Mouse (Mus musculus): ENCODE measurements around the gene Spag7. TPM values are rescaled to one million over a fixed set of nuclear protein-coding genes. Genes with fewer than 3 reads are reported as not detected.
A peak's percentile ranks its signal among the peaks of the same experiment; 100 is the strongest.

Gene Spag7
- polyA plus RNA-seq, 1 experiment, result 195 TPM

DNA sequence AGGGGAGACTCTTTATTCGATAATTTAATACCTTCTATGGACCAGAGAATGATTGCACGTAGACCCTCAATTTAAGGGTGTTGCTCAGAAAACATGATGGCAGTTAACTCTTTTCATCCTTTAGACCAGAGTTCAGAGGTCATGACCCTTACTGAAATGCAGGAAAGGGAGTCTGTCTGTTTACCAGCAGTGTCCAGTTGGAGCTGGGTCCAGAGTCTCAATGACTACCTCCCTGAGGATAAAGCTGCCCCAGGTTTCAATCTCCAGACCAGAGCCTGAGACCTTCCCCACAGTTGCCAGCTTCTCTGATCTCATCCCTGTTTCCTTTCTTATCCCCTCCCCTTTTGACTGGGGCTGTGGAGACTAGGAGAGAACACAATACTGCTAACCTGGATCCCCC lies 9.4 kb upstream of the Spag7 start:
- no peaks in the 10 kb centered on the region for H3K36me3 ChIP-seq (ENCODE audit: control insufficient read depth, insufficient read depth, low read length, poor library complexity, severe bottlenecking)
- no peak overlapping the region for H3K4me3 ChIP-seq (ENCODE audit: low read depth, low read length)
- H3K9me3 ChIP-seq (replicated peaks; ENCODE audit: control insufficient read depth, insufficient read depth, low read length, poor library complexity, severe bottlenecking), result no peaks in the 10 kb centered on the region
- no peak overlapping the region for H3K27ac ChIP-seq (ENCODE audit: insufficient read depth, low read length)
- peaks cover 6% of the 10 kb centered on the region for H3K4me1 ChIP-seq (ENCODE audit: control insufficient read depth, insufficient read depth, low read length)
- H3K27me3 ChIP-seq (ENCODE audit: control insufficient read depth, insufficient read depth, low read length, poor library complexity, severe bottlenecking), result no peaks in the 10 kb centered on the region
- TF ChIP-seq EP300 (IDR thresholded peaks at IDR 0.05; ENCODE audit: insufficient read depth, low read depth, low read length) (no peak), POLR2A (IDR thresholded peaks at IDR 0.05; ENCODE audit: insufficient read depth, low read length) (no peak), CTCF (IDR thresholded peaks at IDR 0.05; ENCODE audit: low read depth, low read length) (no peak)
- no peak overlapping the region for H3K9ac ChIP-seq (ENCODE audit: low read depth, poor library complexity, severe bottlenecking)

DNA sequence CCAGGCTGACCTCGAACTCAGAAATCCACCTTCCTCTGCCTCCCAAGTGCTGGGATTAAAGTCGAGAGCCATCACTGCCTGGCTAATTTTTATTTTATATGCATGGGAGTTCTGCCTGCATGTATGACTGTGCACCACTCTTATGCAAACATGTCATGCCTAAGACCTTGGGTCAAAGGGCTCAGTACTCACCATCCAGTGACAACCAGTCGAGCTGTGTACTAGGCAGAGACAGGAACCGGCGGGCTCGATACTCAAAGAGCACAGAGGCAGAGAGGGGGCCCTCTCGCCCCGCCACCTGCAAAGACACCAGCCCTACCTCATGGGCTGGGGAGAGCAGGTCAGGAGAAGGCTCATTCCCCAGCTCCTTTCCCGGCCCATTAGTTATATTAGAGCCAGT lies 8.9 kb upstream of the Spag7 start:
- Histone ChIP-seq H3K4me1 (ENCODE audit: control insufficient read depth, insufficient read depth, low read length) (peaks cover 6% of the 10 kb centered on the region), H3K27ac (ENCODE audit: insufficient read depth, low read length) (no peak overlapping the region), H3K9me3 (replicated peaks; ENCODE audit: control insufficient read depth, insufficient read depth, low read length, poor library complexity, severe bottlenecking) (no peaks in the 10 kb centered on the region), H3K4me3 (ENCODE audit: low read depth, low read length) (no peak overlapping the region), H3K9ac (ENCODE audit: low read depth, poor library complexity, severe bottlenecking) (no peak overlapping the region), H3K27me3 (ENCODE audit: control insufficient read depth, insufficient read depth, low read length, poor library complexity, severe bottlenecking) (no peaks in the 10 kb centered on the region), H3K36me3 (ENCODE audit: control insufficient read depth, insufficient read depth, low read length, poor library complexity, severe bottlenecking) (no peaks in the 10 kb centered on the region)
- TF ChIP-seq POLR2A (IDR thresholded peaks at IDR 0.05; ENCODE audit: insufficient read depth, low read length) (no peak), CTCF (IDR thresholded peaks at IDR 0.05; ENCODE audit: low read depth, low read length) (no peak), EP300 (IDR thresholded peaks at IDR 0.05; ENCODE audit: insufficient read depth, low read depth, low read length) (no peak)

DNA sequence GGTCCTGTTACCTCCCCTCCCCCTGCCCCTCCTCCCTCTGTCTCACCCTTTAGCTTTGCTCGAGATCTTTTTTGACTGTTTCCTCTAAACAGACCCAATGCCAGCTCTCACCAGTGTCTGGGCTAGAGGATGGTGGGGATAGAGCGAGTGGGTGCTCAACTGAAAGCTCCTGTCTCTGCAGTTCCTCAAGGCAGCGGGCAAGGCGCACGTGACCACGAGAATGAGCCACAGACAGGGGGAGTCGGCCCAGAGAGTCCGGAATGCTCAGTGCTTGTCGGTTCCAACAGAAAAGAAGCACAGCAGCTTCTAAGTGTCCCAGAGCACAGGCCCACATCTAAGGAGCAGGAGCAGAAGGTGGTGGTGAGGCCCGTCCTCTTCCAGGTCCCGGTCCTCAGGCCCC lies 5.3 kb upstream of the Spag7 start:
- Histone ChIP-seq H3K4me3 (ENCODE audit: low read depth, low read length) (no peak overlapping the region), H3K4me1 (ENCODE audit: control insufficient read depth, insufficient read depth, low read length) (peaks cover 2% of the 10 kb centered on the region), H3K27me3 (ENCODE audit: control insufficient read depth, insufficient read depth, low read length, poor library complexity, severe bottlenecking) (no peaks in the 10 kb centered on the region), H3K27ac (ENCODE audit: insufficient read depth, low read length) (no peak overlapping the region), H3K9me3 (replicated peaks; ENCODE audit: control insufficient read depth, insufficient read depth, low read length, poor library complexity, severe bottlenecking) (no peaks in the 10 kb centered on the region), H3K36me3 (ENCODE audit: control insufficient read depth, insufficient read depth, low read length, poor library complexity, severe bottlenecking) (no peaks in the 10 kb centered on the region), H3K9ac (ENCODE audit: low read depth, poor library complexity, severe bottlenecking) (peak overlapping the region; percentile 42)
- TF ChIP-seq CTCF (IDR thresholded peaks at IDR 0.05; ENCODE audit: low read depth, low read length) (no peak), POLR2A (IDR thresholded peaks at IDR 0.05; ENCODE audit: insufficient read depth, low read length) (no peak), EP300 (IDR thresholded peaks at IDR 0.05; ENCODE audit: insufficient read depth, low read depth, low read length) (no peak)

DNA sequence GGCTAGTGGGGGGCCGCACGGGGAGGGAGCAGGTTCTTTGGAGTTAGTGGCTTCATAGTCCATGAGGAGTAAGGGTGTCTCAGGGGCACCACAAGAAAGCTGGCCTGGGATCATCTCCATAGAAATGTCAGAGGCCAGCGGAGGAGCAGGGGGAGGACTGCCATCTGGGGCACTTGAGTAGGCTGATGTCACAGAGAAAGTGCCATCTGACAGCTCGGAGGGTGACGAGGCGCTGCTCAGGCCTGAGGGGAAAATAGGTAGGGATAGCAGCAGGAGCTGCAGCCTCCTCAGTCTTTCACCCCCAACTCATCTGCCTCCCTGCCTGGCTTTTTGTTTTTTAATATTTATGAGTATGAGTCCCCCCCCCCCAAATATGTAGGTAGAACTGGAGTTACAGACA lies 4.8 kb upstream of the Spag7 start:
- H3K9me3 ChIP-seq (replicated peaks; ENCODE audit: control insufficient read depth, insufficient read depth, low read length, poor library complexity, severe bottlenecking), result no peaks in the 10 kb centered on the region
- H3K4me1 ChIP-seq (ENCODE audit: control insufficient read depth, insufficient read depth, low read length), result peaks cover 2% of the 10 kb centered on the region
- no peak for TF ChIP-seq POLR2A (IDR thresholded peaks at IDR 0.05; ENCODE audit: insufficient read depth, low read length)
- TF ChIP-seq CTCF (IDR thresholded peaks at IDR 0.05; ENCODE audit: low read depth, low read length), result no peak
- TF ChIP-seq EP300 (IDR thresholded peaks at IDR 0.05; ENCODE audit: insufficient read depth, low read depth, low read length), result no peak
- no peak overlapping the region for H3K4me3 ChIP-seq (ENCODE audit: low read depth, low read length)
- no peak overlapping the region; the same call in 1 of the 2 replicates for H3K9ac ChIP-seq (ENCODE audit: low read depth, poor library complexity, severe bottlenecking)
- no peaks in the 10 kb centered on the region for H3K27me3 ChIP-seq (ENCODE audit: control insufficient read depth, insufficient read depth, low read length, poor library complexity, severe bottlenecking)
- H3K27ac ChIP-seq (ENCODE audit: insufficient read depth, low read length), result no peak overlapping the region
- H3K36me3 ChIP-seq (ENCODE audit: control insufficient read depth, insufficient read depth, low read length, poor library complexity, severe bottlenecking), result no peaks in the 10 kb centered on the region

DNA sequence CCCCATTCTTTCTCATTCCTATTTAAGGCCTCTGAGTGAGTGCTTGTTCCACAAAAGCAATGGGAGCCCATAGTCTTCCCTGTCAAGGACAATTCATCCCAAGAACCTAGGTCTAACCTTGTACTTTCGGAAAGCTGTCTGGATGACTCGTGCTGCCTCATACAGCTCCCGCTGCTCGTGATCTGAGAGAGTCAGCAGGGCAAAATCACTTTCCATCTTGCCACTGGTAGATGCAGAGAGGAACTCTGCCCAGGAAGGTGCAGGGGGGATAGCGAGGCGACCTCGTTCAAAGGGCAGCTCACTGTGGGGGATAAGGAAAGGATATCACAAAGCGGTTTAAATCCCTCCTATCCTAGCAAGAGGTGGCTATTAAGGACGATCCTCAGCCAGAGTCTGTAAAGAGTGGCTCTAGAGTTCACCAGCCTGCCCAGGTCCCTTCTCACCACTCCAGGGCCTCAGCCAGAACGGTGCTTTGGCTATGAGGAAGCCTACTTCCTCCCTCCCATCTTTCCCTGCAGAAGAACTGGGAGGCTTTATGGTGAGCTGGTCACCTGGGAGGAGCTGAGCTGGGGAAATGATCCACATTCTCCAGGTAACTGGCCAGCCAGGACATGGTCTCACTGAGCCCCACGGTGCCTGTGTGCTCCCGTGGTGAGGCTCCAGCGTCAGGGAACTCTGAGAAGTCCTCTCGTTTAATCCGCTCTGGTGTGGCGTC lies 2.3 kb upstream of the Spag7 start:
- H3K27me3 ChIP-seq (ENCODE audit: control insufficient read depth, insufficient read depth, low read length, poor library complexity, severe bottlenecking), result no peaks in the 10 kb centered on the region
- H3K9ac ChIP-seq (ENCODE audit: low read depth, poor library complexity, severe bottlenecking), result peak overlapping the region; percentile 84; the same call in 1 of the 2 replicates
- TF ChIP-seq CTCF (IDR thresholded peaks at IDR 0.05; ENCODE audit: low read depth, low read length) (no peak), POLR2A (IDR thresholded peaks at IDR 0.05; ENCODE audit: insufficient read depth, low read length) (no peak), EP300 (IDR thresholded peaks at IDR 0.05; ENCODE audit: insufficient read depth, low read depth, low read length) (no peak)
- peaks cover 2% of the 10 kb centered on the region for H3K4me1 ChIP-seq (ENCODE audit: control insufficient read depth, insufficient read depth, low read length)
- H3K9me3 ChIP-seq (replicated peaks; ENCODE audit: control insufficient read depth, insufficient read depth, low read length, poor library complexity, severe bottlenecking), result no peaks in the 10 kb centered on the region
- peaks cover 6% of the 10 kb centered on the region for H3K36me3 ChIP-seq (ENCODE audit: control insufficient read depth, insufficient read depth, low read length, poor library complexity, severe bottlenecking)
- H3K27ac ChIP-seq (ENCODE audit: insufficient read depth, low read length), result no peak overlapping the region
- H3K4me3 ChIP-seq (ENCODE audit: low read depth, low read length), result no peak overlapping the region

DNA sequence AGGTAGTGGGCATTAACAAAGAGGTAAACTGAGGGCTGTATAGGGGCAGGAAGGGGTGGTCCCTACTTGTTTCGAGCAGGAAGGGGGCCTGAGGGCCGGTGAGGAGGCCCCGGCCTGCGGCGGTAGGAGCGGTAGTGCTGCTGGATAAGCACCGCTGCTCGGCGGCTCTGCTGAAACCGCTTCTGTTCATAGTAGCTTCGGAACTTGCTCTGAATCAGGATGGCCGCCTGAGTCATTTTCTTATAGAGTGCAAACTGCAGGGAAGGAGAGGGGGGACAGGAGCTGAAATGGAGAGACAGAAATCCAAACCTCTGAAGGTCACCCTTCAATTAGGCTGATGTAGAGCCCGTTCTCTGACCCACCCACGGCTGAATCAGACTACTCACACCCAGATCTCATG lies 1.3 kb upstream of the Spag7 start:
- peak overlapping the region; percentile 95 for H3K4me3 ChIP-seq (ENCODE audit: low read depth, low read length)
- TF ChIP-seq POLR2A (IDR thresholded peaks at IDR 0.05; ENCODE audit: insufficient read depth, low read length) (no peak), CTCF (IDR thresholded peaks at IDR 0.05; ENCODE audit: low read depth, low read length) (no peak), EP300 (IDR thresholded peaks at IDR 0.05; ENCODE audit: insufficient read depth, low read depth, low read length) (no peak)
- peaks cover 11% of the 10 kb centered on the region for H3K36me3 ChIP-seq (ENCODE audit: control insufficient read depth, insufficient read depth, low read length, poor library complexity, severe bottlenecking)
- H3K4me1 ChIP-seq (ENCODE audit: control insufficient read depth, insufficient read depth, low read length), result peaks cover 2% of the 10 kb centered on the region
- H3K9me3 ChIP-seq (replicated peaks; ENCODE audit: control insufficient read depth, insufficient read depth, low read length, poor library complexity, severe bottlenecking), result no peaks in the 10 kb centered on the region
- peak overlapping the region; percentile 84 for H3K9ac ChIP-seq (ENCODE audit: low read depth, poor library complexity, severe bottlenecking)
- H3K27me3 ChIP-seq (ENCODE audit: control insufficient read depth, insufficient read depth, low read length, poor library complexity, severe bottlenecking), result no peaks in the 10 kb centered on the region
- H3K27ac ChIP-seq (ENCODE audit: insufficient read depth, low read length), result peak overlapping the region; percentile 76
